Mouse (Mus musculus) midbrain, embryonic 14.5 days (tissue): ENCODE data around the gene Krtap6-5. TPM values are rescaled to one million over a fixed set of nuclear protein-coding genes. Genes with fewer than 3 reads are reported as not detected.
A peak's percentile ranks its signal among the peaks of the same experiment; 100 is the strongest.
"Not testable (repeated sequence)": the region's sequence is repeated elsewhere in the genome, so short reads cannot be mapped to it uniquely, and the experiment has no call there.

Experiments used
- ATAC-seq: fragments of 200-750 bp; cut with Nextera tagmentation; 2 replicates; pipeline ENCODE4 v1.8.0; 2017; ENCODE audit warnings: moderate number of reproducible peaks, moderate library complexity; ENCODE audit not compliant: low FRiP score, low TSS enrichment
- DNase-seq: peaks from one replicate; pipeline ENCODE4 v3.0.0-alpha.2; 2015
- H3K27ac ChIP-seq: fragments of 300-500 bp; sonication (generic); replicated peaks from 2 replicates; pipeline ENCODE4 v1.5.1; 2014; ENCODE audit warnings: mild to moderate bottlenecking, low read depth, low read length, moderate library complexity
- H3K27me3 ChIP-seq: fragments of 300-500 bp; sonication (generic); 2 replicates; pipeline ENCODE4 v1.6.1; 2014; ENCODE audit warnings: low read length, control low read depth, mixed read lengths; ENCODE audit not compliant: control insufficient read depth, insufficient read depth
- H3K36me3 ChIP-seq: fragments of 300-500 bp; sonication (generic); 2 replicates; pipeline ENCODE4 v1.6.1; 2014; ENCODE audit warnings: low read length, control low read depth; ENCODE audit not compliant: control insufficient read depth, insufficient read depth
- H3K4me1 ChIP-seq: fragments of 300-500 bp; sonication (generic); 2 replicates; pipeline ENCODE4 v1.6.1; 2014; ENCODE audit warnings: mild to moderate bottlenecking, antibody characterized with exemption, low read length, control low read depth; ENCODE audit not compliant: control insufficient read depth, insufficient read depth
- H3K4me2 ChIP-seq: fragments of 300-500 bp; sonication (generic); 2 replicates; pipeline ENCODE4 v1.6.1; 2014; ENCODE audit warnings: mild to moderate bottlenecking, low read length, moderate library complexity
- H3K4me3 ChIP-seq: fragments of 300-500 bp; sonication (generic); replicated peaks from 2 replicates; pipeline ENCODE4 v1.5.1; 2014; ENCODE audit warnings: low read depth, low read length
- H3K9ac ChIP-seq: fragments of 300-500 bp; sonication (generic); replicated peaks from 2 replicates; pipeline ENCODE4 v1.6.1; 2014; ENCODE audit warnings: mild to moderate bottlenecking, low read length, moderate library complexity
- H3K9me3 ChIP-seq: fragments of 300-500 bp; sonication (generic); 2 replicates; pipeline ENCODE4 v1.6.1; 2016; ENCODE audit warnings: low read length, control low read depth, mixed read lengths; ENCODE audit not compliant: control insufficient read depth
- WGBS: fragments of 180-500 bp; shearing (Covaris S2); extraction: QIAGEN DNeasy Blood & Tissue Kit; methylation state at CpG from one replicate; pipeline ENCODE4 v1.1.7; 2014; 5-methylcytosine and 5-hydroxymethylcytosine counted together
- polyA plus RNA-seq: library from polyadenylated mRNA; unstranded; fragments of >200 nt; fragmentation: Nextera tagmentation; extraction: Ambion mirVana; gene quantifications from 2 replicates; pipeline ENCODE4 v1.2.1, GENCODE M21; 2014

Krtap6-5 gene
- not detected in 2 replicates for polyA plus RNA-seq

- ATAC-seq (no peak), DNase-seq (no peak)
- H3K36me3 ChIP-seq: no peaks in the 10 kb centered on the region
- H3K4me3 ChIP-seq: no peak within 1 kb of the TSS
- WGBS: 96% methylated on average over 3 of the region's 3 CpGs
- no peak within 1 kb of the TSS for H3K27ac ChIP-seq
- H3K9ac ChIP-seq: no peak within 1 kb of the TSS
- H3K4me2 ChIP-seq: no peak within 1 kb of the TSS
- no peaks in the 10 kb centered on the region for H3K27me3 ChIP-seq
- H3K9me3 ChIP-seq: no peaks in the 10 kb centered on the region
- H3K4me1 ChIP-seq: no peaks in the 10 kb centered on the region
These were observed at the start of gene Krtap6-5 for GRCm38 (mm10) chr16:89047783-89048182. TSS of gene Krtap6-5 (minus strand) at chr16:89047883.

GRCm38 (mm10) chr16:89071041-89071440, 23.4 kb upstream of the Krtap6-5 start:
- not testable (repeated sequence) for H3K4me3 ChIP-seq
- DNase-seq: peak; percentile 13

GRCm38 (mm10) chr16:89063902-89064301, 16.2 kb upstream of the Krtap6-5 start, which contains the start of gene 1110025L11Rik:
TSS of gene 1110025L11Rik (minus strand) at chr16:89064002.
- not testable (repeated sequence) for DNase-seq, H3K4me3 ChIP-seq, H3K4me1 ChIP-seq, H3K36me3 ChIP-seq, H3K4me2 ChIP-seq, H3K27me3 ChIP-seq, ATAC-seq, H3K27ac ChIP-seq, H3K9ac ChIP-seq, H3K9me3 ChIP-seq
- whole genome bisulfite sequencing: no CpG with 5 or more reads among the region's 2 CpGs

More at GRCm38 (mm10) chr16:89071041-89071440, 23.4 kb upstream of the Krtap6-5 start:
- not testable (repeated sequence) for H3K36me3 ChIP-seq, H3K27ac ChIP-seq, H3K9ac ChIP-seq, H3K27me3 ChIP-seq, H3K9me3 ChIP-seq, H3K4me1 ChIP-seq, ATAC-seq, H3K4me2 ChIP-seq
- WGBS: 79% methylated on average over 2 of the region's 2 CpGs

DNA sequence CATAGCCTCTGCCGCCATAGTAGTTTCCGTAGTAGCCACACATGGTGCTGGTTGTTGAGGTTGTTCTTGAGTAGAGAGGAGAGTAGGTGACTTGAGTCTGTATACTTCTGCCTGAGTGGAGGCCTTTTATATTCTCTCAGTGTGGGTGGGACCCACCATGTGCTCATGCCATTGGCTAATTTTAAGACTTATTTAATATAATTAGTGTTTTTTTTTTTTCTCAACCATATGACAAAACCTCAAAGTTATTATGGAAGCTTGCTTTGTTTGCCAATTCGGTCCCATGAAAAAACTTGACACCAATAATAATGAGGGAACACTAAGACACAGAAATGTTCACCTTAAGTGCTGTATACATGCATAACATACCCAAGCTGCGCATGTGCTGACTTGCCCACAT, 6.3 kb downstream of the Krtap6-5 start, which contains the start of gene Gm10228:
TSS of gene Gm10228 (minus strand) at position 101 of the 400 bp plus-strand sequence.
- not testable (repeated sequence) for H3K4me1 ChIP-seq, H3K9ac ChIP-seq, H3K4me2 ChIP-seq, ATAC-seq, H3K27me3 ChIP-seq, H3K36me3 ChIP-seq, H3K4me3 ChIP-seq, H3K27ac ChIP-seq, DNase-seq, H3K9me3 ChIP-seq
- 97% methylated on average over 2 of the region's 4 CpGs for WGBS

- not testable (repeated sequence) for H3K9ac ChIP-seq, H3K9me3 ChIP-seq, DNase-seq, H3K27ac ChIP-seq, H3K36me3 ChIP-seq, H3K4me2 ChIP-seq, ATAC-seq, H3K4me1 ChIP-seq, H3K4me3 ChIP-seq, H3K27me3 ChIP-seq
- WGBS: 95% methylated on average over 3 of the region's 3 CpGs
These were observed 16.3 kb downstream of the Krtap6-5 start, which contains the start of gene Krtap6-1 for GRCm38 (mm10) chr16:89031399-89031798. TSS of gene Krtap6-1 (plus strand) at chr16:89031699.

DNA sequence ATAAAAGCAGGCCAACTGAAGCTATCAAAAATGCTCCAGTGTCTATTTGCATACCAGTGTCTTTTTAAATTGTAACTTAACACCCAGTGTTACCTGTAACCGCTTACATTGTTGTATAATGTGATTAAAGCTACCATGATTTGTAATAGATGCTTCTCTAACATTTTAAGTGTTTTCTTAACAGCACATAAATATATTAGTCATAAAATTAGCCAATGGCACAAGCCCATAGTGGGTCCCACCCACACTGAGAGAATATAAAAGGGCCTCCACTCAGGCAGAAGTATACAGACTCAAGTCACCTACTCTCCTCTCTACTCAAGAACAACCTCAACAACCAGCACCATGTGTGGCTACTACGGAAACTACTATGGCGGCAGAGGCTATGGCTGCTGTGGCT, 32.7 kb downstream of the Krtap6-5 start, which contains the start of gene Gm10229:
TSS of gene Gm10229 (plus strand) at position 301 of the 400 bp plus-strand sequence.
- H3K4me1 ChIP-seq, H3K27me3 ChIP-seq, DNase-seq, H3K36me3 ChIP-seq, H3K4me2 ChIP-seq, ATAC-seq, H3K27ac ChIP-seq, H3K9me3 ChIP-seq, H3K4me3 ChIP-seq, H3K9ac ChIP-seq: not testable (repeated sequence)
- 96% methylated on average over 1 of the region's 3 CpGs for WGBS

DNA sequence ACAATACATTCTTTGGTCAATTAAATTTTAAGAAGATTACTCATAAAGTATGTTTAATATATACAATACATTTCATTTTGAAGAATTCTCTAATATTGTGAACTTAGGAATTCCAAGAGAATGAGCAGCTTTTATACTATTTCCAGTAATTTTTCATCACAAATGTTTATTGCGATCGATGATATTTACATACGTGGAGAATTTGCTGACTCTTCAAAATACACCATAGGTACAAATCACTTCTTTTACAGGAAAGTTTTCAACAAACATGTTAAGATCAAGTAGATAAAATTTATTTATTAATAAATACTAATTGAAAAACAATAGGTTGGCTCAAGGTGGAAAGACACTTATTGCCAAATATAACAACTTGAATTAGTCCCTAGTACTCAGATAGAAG, 33.7 kb downstream of the Krtap6-5 start:
- Histone ChIP-seq H3K27me3 (no peaks in the 10 kb centered on the region), H3K27ac (no peak overlapping the region), H3K4me2 (no peak overlapping the region), H3K4me3 (no peak overlapping the region), H3K36me3 (no peaks in the 10 kb centered on the region), H3K9ac (no peak overlapping the region), H3K9me3 (no peaks in the 10 kb centered on the region), H3K4me1 (no peaks in the 10 kb centered on the region)
- DNase-seq: no peak
- no peak for ATAC-seq
- 99% methylated on average over 3 of the region's 3 CpGs for WGBS

GRCm38 (mm10) chr16:89010659-89011058, 37.0 kb downstream of the Krtap6-5 start, which contains the start of gene Krtap22-2:
TSS of gene Krtap22-2 (minus strand) at chr16:89010759.
- no peak within 1 kb of the TSS for H3K27ac ChIP-seq
- no peak for ATAC-seq
- DNase-seq: no peak
- no peak within 1 kb of the TSS for H3K4me3 ChIP-seq
- no peaks in the 10 kb centered on the region for H3K9me3 ChIP-seq
- 81% methylated on average over 5 of the region's 5 CpGs for WGBS
- H3K9ac ChIP-seq: no peak within 1 kb of the TSS
- no peaks in the 10 kb centered on the region for H3K36me3 ChIP-seq
- H3K27me3 ChIP-seq: no peaks in the 10 kb centered on the region
- no peak within 1 kb of the TSS for H3K4me2 ChIP-seq
- H3K4me1 ChIP-seq: no peaks in the 10 kb centered on the region
